Mouse (Mus musculus) spleen, adult 18-20 months (tissue): ENCODE data around the gene Celsr3.

Experiments
- DNase-seq, 2 experiments: peaks; one replicate each; pipeline ENCODE4 v3.0.0; 2022; ENCODE audit warnings: mixed read lengths in 2 of 2

Gene Celsr3

GRCm38 (mm10) chr9:108825820-108826699 lies at the start of gene Celsr3:
TSS of gene Celsr3 (plus strand) at chr9:108826320.
- no peak for DNase-seq

GRCm38 (mm10) chr9:108776614-108777013 lies 49.5 kb upstream of the Celsr3 start:
- DNase-seq = no peak

GRCm38 (mm10) chr9:108777276-108777675 lies 48.8 kb upstream of the Celsr3 start:
- no peak for DNase-seq

- no peak for DNase-seq
These were observed 45.2 kb upstream of the Celsr3 start for GRCm38 (mm10) chr9:108780959-108781358.

- no peak for DNase-seq
These were observed 44.2 kb upstream of the Celsr3 start for GRCm38 (mm10) chr9:108781891-108782290.

GRCm38 (mm10) chr9:108782836-108783547 lies 43.1 kb upstream of the Celsr3 start:
- DNase-seq = no peak

- peak; percentile 92 to 94 for DNase-seq
These were observed 42.3 kb upstream of the Celsr3 start, which contains the start of gene Ip6k2 for GRCm38 (mm10) chr9:108783548-108784463. TSS of gene Ip6k2 (plus strand) at chr9:108783796.

GRCm38 (mm10) chr9:108785416-108785815 lies 40.7 kb upstream of the Celsr3 start:
- no peak for DNase-seq

- DNase-seq = no peak
These were observed 39.6 kb upstream of the Celsr3 start for GRCm38 (mm10) chr9:108786494-108786893.

- no peak for DNase-seq
These were observed 39.0 kb upstream of the Celsr3 start for GRCm38 (mm10) chr9:108787080-108787479.

- no peak for DNase-seq
These were observed 37.4 kb upstream of the Celsr3 start for GRCm38 (mm10) chr9:108788713-108789112.

- DNase-seq = no peak
These were observed 33.8 kb upstream of the Celsr3 start for GRCm38 (mm10) chr9:108792307-108792706.

GRCm38 (mm10) chr9:108792730-108793129 lies 33.4 kb upstream of the Celsr3 start:
- DNase-seq = no peak

GRCm38 (mm10) chr9:108795281-108795680 lies 30.8 kb upstream of the Celsr3 start:
- DNase-seq = no peak

GRCm38 (mm10) chr9:108795762-108796161 lies 30.4 kb upstream of the Celsr3 start:
- no peak for DNase-seq

- DNase-seq = no peak
These were observed 29.7 kb upstream of the Celsr3 start for GRCm38 (mm10) chr9:108796351-108796981.

GRCm38 (mm10) chr9:108797477-108797876 lies 28.6 kb upstream of the Celsr3 start:
- no peak for DNase-seq

GRCm38 (mm10) chr9:108798508-108799075 lies 27.5 kb upstream of the Celsr3 start:
- no peak for DNase-seq

- DNase-seq = no peak
These were observed 26.6 kb upstream of the Celsr3 start for GRCm38 (mm10) chr9:108799564-108799963.

- no peak for DNase-seq
These were observed 20.4 kb upstream of the Celsr3 start for GRCm38 (mm10) chr9:108805768-108806167.

GRCm38 (mm10) chr9:108806379-108806778 lies 19.7 kb upstream of the Celsr3 start:
- no peak for DNase-seq

- DNase-seq = no peak
These were observed 19.3 kb upstream of the Celsr3 start for GRCm38 (mm10) chr9:108806831-108807230.
